Mouse (Mus musculus): Measurements from ENCODE around the gene Rbm33. TPM values are rescaled to one million over a fixed set of nuclear protein-coding genes. Genes with fewer than 3 reads are reported as not detected.

The Rbm33 gene
- total RNA-seq, 2 experiments from 2014 or later = 67.4 to 74.1 TPM

- DNase-seq = no peak
These were observed 12.3 kb downstream of the Rbm33 start for GRCm38 (mm10) chr5:28329024-28329806.

- no peak for DNase-seq
These were observed 16.8 kb downstream of the Rbm33 start for GRCm38 (mm10) chr5:28333731-28334130.

- no peak for DNase-seq
These were observed 35.1 kb downstream of the Rbm33 start for GRCm38 (mm10) chr5:28351857-28352513.

GRCm38 (mm10) chr5:28355614-28356013 lies 38.7 kb downstream of the Rbm33 start:
- no peak for DNase-seq

- no peak for DNase-seq
These were observed 43.8 kb downstream of the Rbm33 start for GRCm38 (mm10) chr5:28360745-28361144.

- DNase-seq = no peak
These were observed 51.1 kb downstream of the Rbm33 start for GRCm38 (mm10) chr5:28368056-28368455.

GRCm38 (mm10) chr5:28370836-28371235 lies 53.9 kb downstream of the Rbm33 start:
- no peak for DNase-seq

- no peak for DNase-seq
These were observed 55.3 kb downstream of the Rbm33 start for GRCm38 (mm10) chr5:28372172-28372664.

GRCm38 (mm10) chr5:28373498-28374427 lies 56.8 kb downstream of the Rbm33 start:
- no peak for DNase-seq

GRCm38 (mm10) chr5:28377299-28377698 lies 60.4 kb downstream of the Rbm33 start:
- no peak for DNase-seq

- no peak for DNase-seq
These were observed 65.4 kb downstream of the Rbm33 start for GRCm38 (mm10) chr5:28382289-28382688.

- no peak for DNase-seq
These were observed 69.9 kb downstream of the Rbm33 start for GRCm38 (mm10) chr5:28386783-28387182.

GRCm38 (mm10) chr5:28387531-28388179 lies 70.7 kb downstream of the Rbm33 start:
- DNase-seq = no peak

- DNase-seq = no peak
These were observed 71.3 kb downstream of the Rbm33 start for GRCm38 (mm10) chr5:28388184-28388583.

GRCm38 (mm10) chr5:28390189-28390588 lies 73.3 kb downstream of the Rbm33 start:
- DNase-seq = no peak

- DNase-seq = no peak
These were observed 80.4 kb downstream of the Rbm33 start for GRCm38 (mm10) chr5:28397344-28397743.

- no peak for DNase-seq
These were observed 81.8 kb downstream of the Rbm33 start for GRCm38 (mm10) chr5:28398736-28399135.

- DNase-seq = no peak
These were observed 82.7 kb downstream of the Rbm33 start for GRCm38 (mm10) chr5:28399451-28400115.

- no peak for DNase-seq
These were observed 85.8 kb downstream of the Rbm33 start for GRCm38 (mm10) chr5:28402756-28403155.

- DNase-seq = no peak
These were observed 89.7 kb downstream of the Rbm33 start for GRCm38 (mm10) chr5:28406662-28407061.

- no peak for DNase-seq
These were observed 95.2 kb downstream of the Rbm33 start for GRCm38 (mm10) chr5:28412006-28412685.
